Mouse (Mus musculus) limb, embryonic 11.5 days (tissue): ENCODE measurements around the gene Dgkz. TPM values are rescaled to one million over a fixed set of nuclear protein-coding genes. Genes with fewer than 3 reads are reported as not detected.

Source experiments
- ATAC-seq: fragments of 200-750 bp; cut with Nextera tagmentation; 2 replicates; pipeline ENCODE4 v1.8.0; 2017; ENCODE audit warnings: low read depth; ENCODE audit not compliant: insufficient number of reproducible peaks, low FRiP score, low TSS enrichment
- DNase-seq: peaks from one replicate; pipeline ENCODE4 v3.0.0-alpha.2; 2015; ENCODE audit warnings: low spot score
- H3K27ac ChIP-seq: fragments of 300-500 bp; sonication (generic); replicated peaks from 2 replicates; pipeline ENCODE4 v1.5.1; 2014; ENCODE audit warnings: low read depth, mild to moderate bottlenecking, low read length
- H3K27me3 ChIP-seq: fragments of 300-500 bp; sonication (generic); 2 replicates; pipeline ENCODE4 v1.6.1; 2014; ENCODE audit warnings: mild to moderate bottlenecking, low read length, mixed read lengths; ENCODE audit not compliant: control insufficient read depth, insufficient read depth
- H3K36me3 ChIP-seq: fragments of 300-500 bp; sonication (generic); 2 replicates; pipeline ENCODE4 v1.6.1; 2014; ENCODE audit warnings: mild to moderate bottlenecking, low read length, moderate library complexity, mixed read lengths; ENCODE audit not compliant: control insufficient read depth, insufficient read depth
- H3K4me1 ChIP-seq: fragments of 300-500 bp; sonication (generic); 2 replicates; pipeline ENCODE4 v1.6.1; 2014; ENCODE audit warnings: low read length, mixed read lengths; ENCODE audit not compliant: control insufficient read depth, insufficient read depth
- H3K4me2 ChIP-seq: fragments of 300-500 bp; sonication (generic); 2 replicates; pipeline ENCODE4 v1.6.1; 2014; ENCODE audit warnings: low read depth, mild to moderate bottlenecking, moderate library complexity; ENCODE audit not compliant: severe bottlenecking
- H3K4me3 ChIP-seq: fragments of 300-500 bp; sonication (generic); 2 replicates; pipeline ENCODE4 v1.5.1; 2014; ENCODE audit warnings: low read depth, low read length
- H3K9ac ChIP-seq: fragments of 300-500 bp; sonication (generic); 2 replicates; pipeline ENCODE4 v1.6.1; 2014; ENCODE audit warnings: mild to moderate bottlenecking, low read length
- H3K9me3 ChIP-seq: fragments of 300-500 bp; sonication (generic); 2 replicates; pipeline ENCODE4 v1.6.1; 2016; ENCODE audit warnings: low read length; ENCODE audit not compliant: control insufficient read depth
- WGBS: fragments of 180-500 bp; shearing (Covaris S2); extraction: QIAGEN DNeasy Blood & Tissue Kit; methylation state at CpG from one replicate; pipeline ENCODE4 v1.1.7; 2014; 5-methylcytosine and 5-hydroxymethylcytosine counted together
- polyA plus RNA-seq: library from polyadenylated mRNA; unstranded; fragments of >200 nt; fragmentation: Nextera tagmentation; extraction: Ambion mirVana; gene quantifications from 2 replicates; pipeline ENCODE4 v1.2.1, GENCODE M21; 2014

Dgkz gene
- polyA plus RNA-seq, 1 experiment from 2014 or later, result 36.9 TPM

DNA sequence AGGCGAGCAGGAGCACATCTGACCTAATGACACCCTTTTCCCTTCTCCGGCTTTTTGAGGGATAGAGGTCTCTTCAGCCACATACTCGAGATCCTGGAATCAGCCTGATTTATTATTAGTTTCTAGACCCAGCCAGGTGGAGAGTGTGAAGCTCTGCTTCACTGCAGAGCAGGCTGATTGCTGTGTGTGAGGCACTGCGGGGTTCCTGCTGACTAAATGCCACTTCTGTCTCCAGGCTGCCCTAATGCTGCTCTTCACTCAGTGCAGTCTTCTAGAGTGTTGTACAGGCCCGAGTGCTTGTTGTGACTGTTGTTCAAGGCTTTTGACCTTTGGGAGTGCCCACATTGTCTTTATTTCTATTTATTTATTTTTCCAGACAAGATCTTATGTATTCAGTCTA, 73.3 kb downstream of the Dgkz start:
- ATAC-seq, result no peak
- no peak overlapping the region for H3K4me2 ChIP-seq
- 61% methylated on average over 5 of the region's 5 CpGs for WGBS

DNA sequence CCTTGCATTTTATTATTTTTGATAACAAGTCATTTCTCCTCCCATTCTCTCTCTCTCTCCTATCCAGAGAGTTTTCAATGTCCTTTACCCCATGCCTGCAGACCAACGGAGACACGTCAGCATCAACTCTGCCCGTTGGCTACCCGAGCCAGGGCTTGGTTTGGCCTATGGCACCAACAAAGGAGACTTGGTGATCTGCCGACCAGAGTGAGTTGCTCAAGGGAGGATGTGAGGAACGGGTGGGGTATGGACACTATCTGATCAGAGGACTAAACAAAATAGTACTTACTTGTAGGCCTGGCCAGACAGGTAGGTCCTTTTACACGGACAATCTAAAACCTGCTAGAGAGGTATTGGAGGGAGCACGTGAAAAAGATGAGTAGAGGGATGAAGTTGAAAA, 75.2 kb downstream of the Dgkz start:
- no peak for DNase-seq
- Histone ChIP-seq H3K9me3 (no peaks in the 10 kb centered on the region), H3K4me3 (no peak overlapping the region), H3K27ac (no peak overlapping the region), H3K4me2 (no peak overlapping the region), H3K27me3 (no peaks in the 10 kb centered on the region), H3K4me1 (no peaks in the 10 kb centered on the region), H3K9ac (no peak overlapping the region), H3K36me3 (peaks cover 2% of the 10 kb centered on the region; the same call in 1 of the 2 replicates)
- ATAC-seq, result no peak
- 93% methylated on average over 8 of the region's 8 CpGs for WGBS

More for the DNA sequence above, 73.3 kb downstream of the Dgkz start:
- H3K9me3 ChIP-seq, result no peaks in the 10 kb centered on the region
- H3K27ac ChIP-seq, result no peak overlapping the region
- no peak overlapping the region for H3K4me3 ChIP-seq
- H3K36me3 ChIP-seq, result peaks cover 2% of the 10 kb centered on the region; the same call in 1 of the 2 replicates
- no peaks in the 10 kb centered on the region for H3K4me1 ChIP-seq
- no peaks in the 10 kb centered on the region for H3K27me3 ChIP-seq
- DNase-seq, result no peak
- H3K9ac ChIP-seq, result no peak overlapping the region

DNA sequence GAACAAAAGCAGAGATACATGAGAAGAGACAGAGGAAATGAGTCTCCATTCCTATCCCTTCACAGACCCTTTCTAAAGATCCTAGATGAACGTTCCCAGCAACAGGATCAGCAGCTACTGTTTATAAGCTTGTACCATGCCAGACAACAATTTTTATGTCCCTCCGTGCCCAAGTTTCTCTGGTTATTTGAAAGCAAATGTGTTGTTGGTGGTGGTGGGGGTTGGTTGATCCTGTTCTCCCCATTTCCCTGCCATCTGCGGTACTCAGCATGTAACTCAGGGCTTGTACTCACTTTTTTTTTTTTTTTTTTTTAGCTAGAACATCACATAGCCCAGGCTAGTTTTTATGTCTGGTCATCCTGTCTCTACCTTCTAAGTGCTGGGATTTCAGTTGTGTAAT, 76.5 kb downstream of the Dgkz start:
- Histone ChIP-seq H3K9me3 (no peaks in the 10 kb centered on the region), H3K4me3 (no peak overlapping the region), H3K9ac (no peak overlapping the region), H3K27ac (no peak overlapping the region), H3K4me1 (no peaks in the 10 kb centered on the region), H3K27me3 (no peaks in the 10 kb centered on the region), H3K4me2 (no peak overlapping the region), H3K36me3 (peaks cover 2% of the 10 kb centered on the region; the same call in 1 of the 2 replicates)
- DNase-seq, result no peak
- no peak for ATAC-seq
- WGBS, result 87% methylated on average over 3 of the region's 3 CpGs

DNA sequence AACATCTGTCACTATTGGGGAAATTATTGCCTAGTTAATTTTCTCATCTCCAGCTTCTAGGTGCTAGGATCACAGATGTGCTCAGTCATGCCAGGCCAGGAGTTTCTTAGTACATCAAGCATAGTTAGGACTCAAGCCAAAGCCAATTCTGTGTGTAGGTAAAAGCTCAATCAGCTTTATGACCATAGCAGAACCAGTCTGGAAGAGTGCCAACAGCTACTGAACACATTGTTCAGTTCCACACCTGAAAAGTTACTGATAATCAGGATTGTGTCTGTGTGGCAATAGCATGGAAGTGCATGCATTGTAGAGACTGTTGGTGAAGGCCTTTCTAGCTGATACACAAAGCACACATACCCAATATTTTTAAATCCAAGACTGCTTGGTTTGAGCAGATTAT, 77.7 kb downstream of the Dgkz start:
- Histone ChIP-seq H3K27ac (no peak overlapping the region), H3K9me3 (no peaks in the 10 kb centered on the region), H3K9ac (no peak overlapping the region), H3K4me2 (no peak overlapping the region), H3K4me3 (no peak overlapping the region), H3K27me3 (no peaks in the 10 kb centered on the region), H3K4me1 (no peaks in the 10 kb centered on the region), H3K36me3 (peaks cover 2% of the 10 kb centered on the region; the same call in 1 of the 2 replicates)
- ATAC-seq (no peak), DNase-seq (no peak)

DNA sequence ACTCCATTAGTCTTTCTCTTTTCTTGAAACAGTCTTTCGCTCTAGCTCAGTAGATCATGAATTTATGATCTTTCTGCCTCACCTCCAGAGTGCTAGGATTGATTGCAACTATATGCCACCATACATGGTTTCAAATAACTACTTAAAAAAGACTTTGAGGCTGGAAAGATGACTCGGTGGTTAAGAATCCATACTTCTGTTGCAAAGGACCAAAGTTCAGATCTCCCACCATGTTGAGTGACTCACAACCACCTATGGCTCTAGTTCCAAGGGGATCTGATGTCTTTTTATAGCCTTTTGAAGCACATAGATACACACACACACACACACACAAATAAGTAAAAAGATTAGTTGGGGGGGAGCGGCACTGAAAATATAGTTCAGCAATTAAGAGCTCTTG, 80.3 kb downstream of the Dgkz start:
- 95% methylated on average over 3 of the region's 3 CpGs for WGBS
- DNase-seq (no peak), ATAC-seq (no peak)
- no peaks in the 10 kb centered on the region for H3K4me1 ChIP-seq
- H3K27me3 ChIP-seq, result no peaks in the 10 kb centered on the region
- no peak overlapping the region for H3K27ac ChIP-seq
- no peak overlapping the region for H3K9ac ChIP-seq
- no peak overlapping the region for H3K4me2 ChIP-seq
- H3K4me3 ChIP-seq, result no peak overlapping the region
- H3K36me3 ChIP-seq, result peaks cover 1% of the 10 kb centered on the region; the same call in 1 of the 2 replicates
- H3K9me3 ChIP-seq, result no peaks in the 10 kb centered on the region

DNA sequence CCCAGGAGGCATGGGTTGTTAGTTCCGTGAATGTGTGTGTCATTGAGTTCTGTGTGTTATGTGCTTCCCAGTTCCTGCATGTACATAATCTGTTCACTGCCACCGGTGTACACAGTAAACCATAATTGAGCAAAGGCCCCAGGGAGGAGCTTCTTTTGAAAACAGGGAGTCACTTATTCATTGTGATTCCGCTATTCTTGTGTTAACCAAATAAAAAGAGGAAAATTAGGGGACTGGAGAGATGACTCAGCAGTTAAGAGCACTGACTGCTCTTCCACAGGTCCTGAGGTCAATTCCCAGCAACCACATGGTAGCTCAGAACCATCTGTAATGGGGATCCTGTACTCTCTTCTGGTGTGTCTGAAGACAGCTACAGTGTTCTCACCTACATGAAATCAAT, 80.9 kb downstream of the Dgkz start:
- H3K9ac ChIP-seq, result no peak overlapping the region
- H3K4me2 ChIP-seq, result no peak overlapping the region
- no peak for ATAC-seq
- H3K9me3 ChIP-seq, result no peaks in the 10 kb centered on the region
- H3K27me3 ChIP-seq, result no peaks in the 10 kb centered on the region
- no peaks in the 10 kb centered on the region for H3K36me3 ChIP-seq
- no peak overlapping the region for H3K27ac ChIP-seq
- DNase-seq, result no peak
- no peaks in the 10 kb centered on the region for H3K4me1 ChIP-seq
- no peak overlapping the region for H3K4me3 ChIP-seq
- 93% methylated on average over 3 of the region's 3 CpGs for WGBS

DNA sequence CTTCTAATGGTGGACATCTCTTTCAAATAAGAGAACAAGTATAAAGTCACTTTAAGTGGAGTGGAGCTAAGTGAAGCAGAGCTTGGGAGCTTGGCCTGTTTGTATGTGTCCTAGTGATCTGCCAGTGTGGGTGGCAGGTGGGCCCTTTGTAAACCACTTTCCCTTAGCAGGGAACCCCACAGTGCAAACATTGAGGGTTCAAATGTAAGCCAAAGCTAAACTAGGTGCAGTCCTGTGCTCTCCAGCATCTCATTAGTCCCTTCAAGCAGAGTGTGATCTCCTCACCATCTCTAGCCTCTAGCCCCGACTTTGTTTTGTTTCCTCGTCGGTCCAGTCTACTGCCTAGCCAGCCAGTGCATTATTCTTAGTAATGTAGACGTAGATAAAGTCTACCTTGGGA, 91.0 kb downstream of the Dgkz start:
- H3K27me3 ChIP-seq, result no peaks in the 10 kb centered on the region

DNA sequence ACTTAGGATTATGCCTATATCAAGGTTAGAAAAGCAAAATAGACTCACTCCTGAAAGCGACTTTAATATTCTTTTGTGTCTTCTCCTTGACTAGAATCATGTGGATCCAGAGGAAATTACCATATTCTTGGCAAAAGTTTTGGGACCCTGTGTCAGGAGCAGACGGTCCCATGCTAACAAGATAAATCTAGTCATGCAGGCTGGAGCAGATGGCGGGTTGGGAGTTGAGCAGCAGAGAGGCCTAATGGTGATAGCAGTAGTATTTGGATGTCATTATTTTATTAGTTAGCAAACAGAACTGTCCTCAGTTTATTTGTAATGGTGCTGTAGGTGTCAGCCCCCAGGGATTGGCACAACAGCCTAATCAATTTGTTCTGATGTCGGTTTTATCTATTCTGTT, 91.7 kb downstream of the Dgkz start:
- ATAC-seq (no peak), DNase-seq (no peak)
- H3K36me3 ChIP-seq, result peaks cover 2% of the 10 kb centered on the region; the same call in 1 of the 2 replicates
- H3K9me3 ChIP-seq, result no peaks in the 10 kb centered on the region
- H3K4me2 ChIP-seq, result no peak overlapping the region
- H3K4me1 ChIP-seq, result no peaks in the 10 kb centered on the region
- no peak overlapping the region for H3K27ac ChIP-seq
- no peak overlapping the region for H3K4me3 ChIP-seq
- no peaks in the 10 kb centered on the region for H3K27me3 ChIP-seq
- no peak overlapping the region for H3K9ac ChIP-seq
- WGBS, result 93% methylated on average over 4 of the region's 4 CpGs

More for the DNA sequence above, 91.0 kb downstream of the Dgkz start:
- no peak for ATAC-seq
- Histone ChIP-seq H3K27ac (no peak overlapping the region), H3K4me1 (no peaks in the 10 kb centered on the region), H3K4me3 (no peak overlapping the region), H3K9me3 (no peaks in the 10 kb centered on the region), H3K4me2 (no peak overlapping the region), H3K36me3 (peaks cover 2% of the 10 kb centered on the region; the same call in 1 of the 2 replicates), H3K9ac (no peak overlapping the region)
- 91% methylated on average over 4 of the region's 4 CpGs for WGBS
- no peak for DNase-seq
